Mouse (Mus musculus): Measurements from ENCODE around the gene Ramp2. TPM values are rescaled to one million over a fixed set of nuclear protein-coding genes. Genes with fewer than 3 reads are reported as not detected.

Gene Ramp2
- polyA plus RNA-seq, 1 experiment, result 65.6 TPM

GRCm38 (mm10) chr11:101234124-101234523 is 11.7 kb upstream of the Ramp2 start:
- DNase-seq (ENCODE audit: extremely low spot score in 1 of 2, low spot score in 1 of 2), result no peak

- no peak for DNase-seq (ENCODE audit: extremely low spot score in 1 of 2, low spot score in 1 of 2)
These were observed 10.4 kb upstream of the Ramp2 start for GRCm38 (mm10) chr11:101235429-101235828.

- no peak for DNase-seq (ENCODE audit: extremely low spot score in 1 of 2, low spot score in 1 of 2)
These were observed 9.0 kb upstream of the Ramp2 start for GRCm38 (mm10) chr11:101236782-101237181.

GRCm38 (mm10) chr11:101238071-101238647 is 7.7 kb upstream of the Ramp2 start:
- peak in 1 of 2 experiments; percentile 59 for DNase-seq (ENCODE audit: extremely low spot score in 1 of 2, low spot score in 1 of 2)

GRCm38 (mm10) chr11:101245071-101245470 is 757 bp upstream of the Ramp2 start:
- no peak for DNase-seq (ENCODE audit: extremely low spot score in 1 of 2, low spot score in 1 of 2)

- DNase-seq (ENCODE audit: extremely low spot score in 1 of 2, low spot score in 1 of 2), result no peak
These were observed 829 bp downstream of the Ramp2 start for GRCm38 (mm10) chr11:101246702-101247012.

- no peak for DNase-seq (ENCODE audit: extremely low spot score in 1 of 2, low spot score in 1 of 2)
These were observed 1.7 kb downstream of the Ramp2 start for GRCm38 (mm10) chr11:101247521-101248030.

- peak in 1 of 2 experiments; percentile 79 for DNase-seq (ENCODE audit: extremely low spot score in 1 of 2, low spot score in 1 of 2)
These were observed 2.6 kb downstream of the Ramp2 start for GRCm38 (mm10) chr11:101248258-101248994.

- no peak for DNase-seq (ENCODE audit: extremely low spot score in 1 of 2, low spot score in 1 of 2)
These were observed 5.2 kb downstream of the Ramp2 start for GRCm38 (mm10) chr11:101251031-101251430.

GRCm38 (mm10) chr11:101252941-101253340 is 7.1 kb downstream of the Ramp2 start:
- DNase-seq (ENCODE audit: extremely low spot score in 1 of 2, low spot score in 1 of 2), result no peak

GRCm38 (mm10) chr11:101253613-101254389 is 8.0 kb downstream of the Ramp2 start, which contains the start of gene Vps25:
Gene Vps25, plus strand, starts transcription at chr11:101253707.
- DNase-seq (ENCODE audit: extremely low spot score in 1 of 2, low spot score in 1 of 2), result peak; percentile 50 to 88

- no peak for DNase-seq (ENCODE audit: extremely low spot score in 1 of 2, low spot score in 1 of 2)
These were observed 10.3 kb downstream of the Ramp2 start for GRCm38 (mm10) chr11:101255826-101256775.

- DNase-seq (ENCODE audit: extremely low spot score in 1 of 2, low spot score in 1 of 2), result peak; percentile 68 to 79
These were observed 13.5 kb downstream of the Ramp2 start for GRCm38 (mm10) chr11:101259261-101259712.

- DNase-seq (ENCODE audit: extremely low spot score in 1 of 2, low spot score in 1 of 2), result no peak
These were observed 14.4 kb downstream of the Ramp2 start, which contains the start of gene Wnk4 for GRCm38 (mm10) chr11:101259948-101260825. Gene Wnk4, plus strand, starts transcription at chr11:101260567.

GRCm38 (mm10) chr11:101260826-101261380 is 15.1 kb downstream of the Ramp2 start:
- no peak for DNase-seq (ENCODE audit: extremely low spot score in 1 of 2, low spot score in 1 of 2)

GRCm38 (mm10) chr11:101262272-101262967 is 16.6 kb downstream of the Ramp2 start:
- no peak for DNase-seq (ENCODE audit: extremely low spot score in 1 of 2, low spot score in 1 of 2)

GRCm38 (mm10) chr11:101263138-101263988 is 17.5 kb downstream of the Ramp2 start:
- no peak for DNase-seq (ENCODE audit: extremely low spot score in 1 of 2, low spot score in 1 of 2)
